Mouse (Mus musculus) cerebellum, adult 2 months (tissue): ENCODE data around the gene Nop16. TPM values are rescaled to one million over a fixed set of nuclear protein-coding genes. Genes with fewer than 3 reads are reported as not detected.

Experiments used
- DNase-seq, 2 experiments: peaks; one replicate each; pipeline ENCODE4 v3.0.0; 2021
- H3K27ac ChIP-seq: fragments of 200-500 bp; 2 replicates; pipeline ENCODE4 v1.5.1; 2012; ENCODE audit warnings: low read length, control low read depth, inconsistent platforms; ENCODE audit not compliant: insufficient read depth
- H3K27me3 ChIP-seq: fragments of 200-500 bp; 2 replicates; pipeline ENCODE4 v1.6.1; 2012; ENCODE audit warnings: inconsistent platforms, mild to moderate bottlenecking, low read length, moderate library complexity; ENCODE audit not compliant: control insufficient read depth, insufficient read depth
- H3K4me1 ChIP-seq: fragments of 200-500 bp; 2 replicates; pipeline ENCODE4 v1.6.1; 2011; ENCODE audit warnings: low read length; ENCODE audit not compliant: control insufficient read depth, insufficient read depth
- H3K4me3 ChIP-seq: fragments of 200-500 bp; replicated peaks from 2 replicates; pipeline ENCODE3; 2011; ENCODE audit warnings: mild to moderate bottlenecking, low read depth, low read length, control low read depth; ENCODE audit not compliant: insufficient read depth
- CTCF ChIP-seq: fragments of 200-500 bp; IDR thresholded peaks from 2 replicates; pipeline ENCODE4 v1.5.1; 2011; ENCODE audit warnings: low read depth, mild to moderate bottlenecking, control low read depth, low read length, moderate library complexity, borderline replicate concordance; ENCODE audit not compliant: insufficient read depth
- POLR2A ChIP-seq: fragments of 200-500 bp; IDR thresholded peaks from 2 replicates; pipeline ENCODE4 v1.6.1; 2011; ENCODE audit warnings: low read length, control low read depth, borderline replicate concordance; ENCODE audit not compliant: insufficient read depth
- WGBS: fragments of 180-500 bp; shearing (Covaris S2); methylation state at CpG from one replicate; pipeline ENCODE4 v1.1.7; 2018; 5-methylcytosine and 5-hydroxymethylcytosine counted together
- polyA plus RNA-seq: library from polyadenylated mRNA; depleted of rRNA; stranded (reverse); fragments of >200 nt; gene quantifications from 2 replicates; pipeline ENCODE4 v1.2.3, GENCODE M21; 2012; rRNA removed

The Nop16 gene
- polyA plus RNA-seq, 1 experiment = 26.4 TPM

DNA sequence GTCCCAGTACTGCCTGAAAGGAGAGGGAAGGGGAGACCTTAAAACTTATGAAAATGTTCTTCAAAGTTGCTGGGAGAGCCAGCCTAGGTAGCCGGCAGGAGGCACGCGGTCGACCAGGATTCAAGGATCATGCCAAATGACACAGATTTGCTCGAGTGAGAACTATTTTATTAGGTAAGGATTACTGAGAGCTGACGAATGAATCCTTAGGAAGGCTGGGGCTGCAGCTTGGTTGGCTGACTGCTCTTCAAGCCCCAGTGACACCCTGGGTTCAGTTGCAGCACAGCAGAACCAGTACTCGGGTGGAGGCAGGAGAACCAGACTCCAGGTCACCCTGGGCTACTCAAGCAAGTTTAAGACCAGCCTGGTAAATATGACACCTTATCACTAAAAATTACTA is 41.9 kb downstream of the Nop16 start:
- no peak for DNase-seq
- Histone ChIP-seq H3K27me3 (no peaks in the 10 kb centered on the region), H3K27ac (no peak overlapping the region), H3K4me1 (peaks cover 2% of the 10 kb centered on the region; the same call in 1 of the 2 replicates), H3K4me3 (no peak overlapping the region)
- 54% methylated on average over 7 of the region's 7 CpGs for WGBS
- TF ChIP-seq CTCF = no peak
- no peak for TF ChIP-seq POLR2A

Other genes with a start within 250 kb of the Nop16 start
- 361 and 392 TPM in 2 replicates for gene Cplx2, start 218.7 kb downstream of the Nop16 start, polyA plus RNA-seq
- 35.6 and 36.2 TPM in 2 replicates for gene Thoc3, start 121.2 kb downstream of the Nop16 start, polyA plus RNA-seq
- 20.2 and 21.5 TPM in 2 replicates for gene Simc1, start 86.3 kb downstream of the Nop16 start, polyA plus RNA-seq
- gene 4833439L19Rik, start 24.7 kb downstream of the Nop16 start, polyA plus RNA-seq = 199 and 212 TPM in 2 replicates
- gene Arl10, start 15.1 kb downstream of the Nop16 start, polyA plus RNA-seq = 29.4 and 32.0 TPM in 2 replicates
- gene Higd2a, start 117 bp upstream of the Nop16 start, polyA plus RNA-seq = 290 and 306 TPM in 2 replicates
- gene Cltb, start 21.3 kb upstream of the Nop16 start, polyA plus RNA-seq = 391 and 435 TPM in 2 replicates
- gene Faf2, start 31.7 kb upstream of the Nop16 start, polyA plus RNA-seq = 38.3 and 39.2 TPM in 2 replicates
- gene Rnf44, start 103.8 kb upstream of the Nop16 start, polyA plus RNA-seq = 91.5 and 99.5 TPM in 2 replicates
- gene Cdhr2, start 111.4 kb upstream of the Nop16 start, polyA plus RNA-seq = 0.16 and 0.23 TPM in 2 replicates
- 41.4 and 45.4 TPM in 2 replicates for gene Gprin1, start 159.8 kb upstream of the Nop16 start, polyA plus RNA-seq
- 851 and 853 TPM in 2 replicates for gene Sncb, start 176.5 kb upstream of the Nop16 start, polyA plus RNA-seq
- not detected in 2 replicates for gene Eif4e1b, start 193.9 kb upstream of the Nop16 start, polyA plus RNA-seq
- 87.9 and 89.8 TPM in 2 replicates for gene Tspan17, start 199.3 kb upstream of the Nop16 start, polyA plus RNA-seq